Comparison of ENCODE assay signal across 8 mouse cellular contexts in the genomic region with DNA sequence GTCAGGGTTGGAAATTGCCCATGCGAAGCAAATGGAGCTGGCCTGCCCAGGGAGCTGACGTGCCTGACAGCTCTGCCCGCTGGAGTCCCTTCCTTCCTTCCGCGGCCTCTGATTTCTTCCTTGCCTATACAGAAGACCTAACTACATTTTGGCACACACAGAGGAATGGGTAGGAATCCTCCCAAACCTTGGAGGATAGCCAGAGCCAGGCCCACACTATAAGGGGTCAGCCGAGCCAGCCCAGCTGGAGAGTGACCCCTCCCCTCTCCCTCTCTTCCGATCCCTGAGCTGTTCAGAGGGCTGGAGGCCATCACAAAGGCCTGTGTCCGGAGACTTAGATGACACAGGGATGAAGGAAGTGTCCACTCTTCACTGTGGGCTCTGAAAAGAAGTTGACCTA. TPM values are rescaled to one million over a fixed set of nuclear protein-coding genes. Genes with fewer than 3 reads are reported as not detected.
DNase-seq lines count a peak whose midpoint lies in the region; ATAC-seq lines count a peak whose summit lies in the region.

No protein-coding gene starts in this region.

- no peaks in the 10 kb centered on the region for H3K9me3 ChIP-seq in embryonic facial prominence, embryonic 12.5 days
- H3K9me3 ChIP-seq in hindbrain, embryonic 14.5 days (ENCODE audit: control insufficient read depth, low read length), result no peaks in the 10 kb centered on the region
- H3K9me3 ChIP-seq in liver, embryonic 12.5 days (replicated peaks), result no peaks in the 10 kb centered on the region
- no peaks in the 10 kb centered on the region for H3K9me3 ChIP-seq in stomach, embryonic 15.5 days

- peaks cover 19% of the 10 kb centered on the region for H3K4me1 ChIP-seq in embryonic facial prominence, embryonic 12.5 days
- H3K4me1 ChIP-seq in hindbrain, embryonic 14.5 days (replicated peaks; ENCODE audit: control insufficient read depth, insufficient read depth, low read length), result peaks cover 19% of the 10 kb centered on the region
- H3K4me1 ChIP-seq in liver, embryonic 12.5 days, result 0 out of 2 replicates have a peak, but pooled peaks cover 5% of the 10 kb centered on the region
- peaks cover 15% of the 10 kb centered on the region for H3K4me1 ChIP-seq in stomach, embryonic 15.5 days

- no peaks in the 10 kb centered on the region for H3K36me3 ChIP-seq in embryonic facial prominence, embryonic 12.5 days
- H3K36me3 ChIP-seq in hindbrain, embryonic 14.5 days (replicated peaks; ENCODE audit: control insufficient read depth, insufficient read depth), result no peaks in the 10 kb centered on the region
- H3K36me3 ChIP-seq in liver, embryonic 12.5 days, result no peaks in the 10 kb centered on the region
- no peaks in the 10 kb centered on the region for H3K36me3 ChIP-seq in stomach, embryonic 15.5 days

- peak overlapping the region; percentile 96 for H3K4me2 ChIP-seq in embryonic facial prominence, embryonic 12.5 days (replicated peaks)
- H3K4me2 ChIP-seq in hindbrain, embryonic 14.5 days (replicated peaks), result peak overlapping the region; percentile 97
- peak overlapping the region; percentile 69 for H3K4me2 ChIP-seq in liver, embryonic 12.5 days
- peak overlapping the region; percentile 100 for H3K4me2 ChIP-seq in stomach, embryonic 15.5 days

- peaks cover 43% of the 10 kb centered on the region for H3K27me3 ChIP-seq in embryonic facial prominence, embryonic 12.5 days
- peaks cover 5% of the 10 kb centered on the region; the same call in 1 of the 2 replicates for H3K27me3 ChIP-seq in hindbrain, embryonic 14.5 days (ENCODE audit: control insufficient read depth, insufficient read depth, low read length)
- peaks cover 61% of the 10 kb centered on the region for H3K27me3 ChIP-seq in liver, embryonic 12.5 days (replicated peaks)
- H3K27me3 ChIP-seq in stomach, embryonic 15.5 days (replicated peaks), result peaks cover 27% of the 10 kb centered on the region

- ATAC-seq in embryonic facial prominence, embryonic 12.5 days (ENCODE audit: insufficient number of reproducible peaks, insufficient read depth, low FRiP score, low TSS enrichment), result 0 out of 2 replicates have a peak, but pooled peaks have one; percentile 7
- ATAC-seq in hindbrain, embryonic 14.5 days (ENCODE audit: low FRiP score), result peak; percentile 51; the same call in 1 of the 2 replicates
- 0 out of 2 replicates have a peak, but pooled peaks have one; percentile 38 for ATAC-seq in liver, embryonic 12.5 days
- no peak; the same call in 1 of the 2 replicates for ATAC-seq in stomach, embryonic 15.5 days (ENCODE audit: insufficient read depth, low FRiP score, low read depth)

- peak overlapping the region; percentile 64 for H3K4me3 ChIP-seq in embryonic facial prominence, embryonic 12.5 days
- peak overlapping the region; percentile 68 for H3K4me3 ChIP-seq in hindbrain, embryonic 14.5 days (replicated peaks; ENCODE audit: low read length)
- H3K4me3 ChIP-seq in liver, embryonic 12.5 days, result peak overlapping the region; percentile 51
- H3K4me3 ChIP-seq in stomach, embryonic 15.5 days (replicated peaks), result peak overlapping the region; percentile 67

- no peak overlapping the region for H3K9ac ChIP-seq in embryonic facial prominence, embryonic 12.5 days
- H3K9ac ChIP-seq in hindbrain, embryonic 14.5 days, result peak overlapping the region; percentile 85
- H3K9ac ChIP-seq in liver, embryonic 12.5 days, result no peak overlapping the region
- 0 out of 2 replicates have a peak overlapping the region, but pooled peaks have one; percentile 6 for H3K9ac ChIP-seq in stomach, embryonic 15.5 days

- 11% methylated on average over 8 of the region's 8 CpGs for WGBS in embryonic facial prominence, embryonic 12.5 days
- 5% methylated on average over 8 of the region's 8 CpGs for WGBS in hindbrain, embryonic 14.5 days
- WGBS in liver, embryonic 12.5 days (ENCODE audit: insufficient replicate concordance), result 10% methylated on average over 8 of the region's 8 CpGs
- 21% methylated on average over 8 of the region's 8 CpGs for WGBS in stomach, embryonic 15.5 days

- peak; percentile 32 for DNase-seq in embryo, embryonic 10 days (ENCODE audit: low spot score)
- DNase-seq in embryo, embryonic 10.5 days (ENCODE audit: low spot score), result no peak
- DNase-seq in hindbrain, embryonic 14.5 days (ENCODE audit: low spot score), result no peak
- no peak for DNase-seq in layer of hippocampus, adult 11-12 months (ENCODE audit: low spot score)
- no peak for DNase-seq in right cerebral cortex, postnatal 14 days

- H3K27ac ChIP-seq in embryonic facial prominence, embryonic 12.5 days, result no peak overlapping the region
- H3K27ac ChIP-seq in hindbrain, embryonic 14.5 days, result peak overlapping the region; percentile 78
- H3K27ac ChIP-seq in liver, embryonic 12.5 days, result no peak overlapping the region
- H3K27ac ChIP-seq in stomach, embryonic 15.5 days, result peak overlapping the region; percentile 35; the same call in 1 of the 2 replicates

RNA-seq across cellular contexts. Expression of a gene that starts 0.5 kb away (rescaled TPM):
- 14.9 and 15.0 TPM in 2 replicates for polyA plus RNA-seq in embryonic facial prominence, embryonic 12.5 days (2016; fragmentation: Nextera tagmentation; extraction: Ambion mirVana)
- polyA plus RNA-seq in hindbrain, embryonic 14.5 days (2014; fragmentation: Nextera tagmentation; extraction: Ambion mirVana), result 32.8 and 36.7 TPM in 2 replicates
- polyA plus RNA-seq in liver, embryonic 12.5 days (2016; fragmentation: Nextera tagmentation; extraction: Ambion mirVana), result 0.20 and 0.30 TPM in 2 replicates
- 3.6 and 3.7 TPM in 2 replicates for polyA plus RNA-seq in stomach, embryonic 15.5 days (2015; fragmentation: Nextera tagmentation; extraction: Ambion mirVana)

Comparison
In these comparisons a context has a peak if more than half of its experiments do, and no peak if none do; other contexts are left out.
1. H3K27ac ChIP-seq: peak in hindbrain, embryonic 14.5 days (single experiment) and stomach, embryonic 15.5 days (single experiment); none in embryonic facial prominence, embryonic 12.5 days (single experiment) and liver, embryonic 12.5 days (single experiment).
2. H3K9ac ChIP-seq: peak in hindbrain, embryonic 14.5 days (single experiment) and stomach, embryonic 15.5 days (single experiment); none in embryonic facial prominence, embryonic 12.5 days (single experiment) and liver, embryonic 12.5 days (single experiment).
3. Peak in every context shown above with its lines, with median percentiles within 50 percentile points of each other: H3K4me2 ChIP-seq and H3K4me3 ChIP-seq.